Mouse (Mus musculus) Patski (cell line): Measurements from ENCODE around the gene Kdm4b. TPM values are rescaled to one million over a fixed set of nuclear protein-coding genes. Genes with fewer than 3 reads are reported as not detected.

Experiments
- ATAC-seq: fragments of 100-300 bp; one replicate; pipeline ENCODE4 v1.8.0; 2021
- CTCF ChIA-PET: fragments of 350-600 bp; sonication (Branson Sonifier 250); formaldehyde crosslinking; loops from one replicate; lab custom pipeline; 2022; ENCODE audit warnings: inconsistent platforms; lab: Charles Lee
- POLR2A ChIA-PET: fragments of 350-600 bp; sonication (Branson Sonifier 250); formaldehyde crosslinking; loops from one replicate; lab custom pipeline; 2022; ENCODE audit warnings: antibody characterized with exemption, inconsistent platforms; lab: Charles Lee
- DNase-seq: peaks from one replicate; pipeline ENCODE4 v3.0.0-alpha.2; 2011; ENCODE audit warnings: low read depth, low spot score
- H3K27me3 ChIP-seq: fragments of 371-371 bp; one replicate; pipeline ENCODE4 v1.5.1; 2021
- CTCF ChIP-seq: fragments of 100-300 bp; IDR thresholded peaks from one replicate; pipeline ENCODE4 v1.5.1; 2021
- in situ Hi-C: fragments of 300-500 bp; cut with MboI; formaldehyde crosslinking; loops from 3 replicates; pipeline ENCODE4 v1.11.1; 2018; ENCODE audit warnings: low pct_unique_long_range_greater_than_20kb, mixed read lengths
- polyA plus RNA-seq: library from polyadenylated mRNA; unstranded; gene quantifications from one replicate; pipeline ENCODE4 v1.2.3, GENCODE M21; 2021

Kdm4b gene
- polyA plus RNA-seq, 1 experiment from 2014 or later, result 29.1 TPM

DNA sequence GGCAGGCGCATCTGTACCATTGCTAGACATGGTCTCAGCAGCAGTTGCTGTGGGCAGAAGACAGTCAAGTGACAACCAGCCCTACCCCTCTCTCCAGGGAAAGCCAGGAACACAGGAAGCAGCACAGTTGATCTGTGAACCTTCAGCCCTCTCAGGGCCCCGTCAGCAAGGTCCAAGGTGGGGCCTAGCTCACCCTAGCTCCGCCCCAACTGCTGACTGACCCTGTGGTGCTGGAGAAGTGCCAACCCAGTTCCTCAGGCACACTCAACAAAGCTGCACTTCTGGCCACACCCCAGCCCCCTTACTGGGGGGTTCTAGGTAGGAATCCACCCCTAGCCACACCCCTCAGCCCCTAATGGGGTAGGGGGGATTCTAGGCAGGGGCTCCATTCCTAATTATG, 38.0 kb upstream of the Kdm4b start:
- in situ Hi-C loops, result no loop called here
- ChIA-PET CTCF (interaction anchor here (2.1 kb wide), 1 partner anchor 9 kb away, joined by 4 read pairs; no protein-coding TSS in a partner anchor), POLR2A (interaction anchor here (0.7 to 1.7 kb wide), 4 partner anchors 9 to 33 kb away, joined by 3 to 6 read pairs (median 4); no protein-coding TSS in a partner anchor)
- no peak for TF ChIP-seq CTCF
- DNase-seq (no peak), ATAC-seq (no peak)
- no peaks in the 10 kb centered on the region for H3K27me3 ChIP-seq

DNA sequence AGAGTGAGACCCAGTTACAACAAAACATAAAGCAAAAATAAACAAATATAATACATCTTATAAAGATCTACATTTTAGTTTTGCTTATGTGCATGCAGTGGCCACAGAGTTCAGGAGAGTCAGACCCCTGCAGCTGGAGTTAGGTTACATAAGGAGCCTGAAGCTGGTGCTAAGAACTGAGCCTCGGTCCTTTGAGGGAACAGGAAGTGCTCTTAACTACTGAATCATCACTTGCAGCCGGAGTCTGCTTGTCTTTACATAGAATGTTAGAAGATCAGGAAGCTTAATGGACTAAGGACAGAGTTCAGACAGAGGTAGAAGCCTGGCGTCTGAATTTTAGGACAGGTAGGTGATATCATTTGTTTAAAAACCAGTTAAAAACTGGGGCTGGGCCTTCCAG, 37.0 kb upstream of the Kdm4b start:
- in situ Hi-C loops, result no loop called here
- DNase-seq (no peak), ATAC-seq (no peak)
- H3K27me3 ChIP-seq, result no peaks in the 10 kb centered on the region
- ChIA-PET POLR2A (interaction anchor here (0.9 to 3.6 kb wide), 4 partner anchors 8 to 21 kb away, joined by 3 to 11 read pairs (median 6); no protein-coding TSS in a partner anchor), CTCF (interaction anchor here (2.1 kb wide), 1 partner anchor 10 kb away, joined by 4 read pairs; no protein-coding TSS in a partner anchor)
- TF ChIP-seq CTCF, result no peak

DNA sequence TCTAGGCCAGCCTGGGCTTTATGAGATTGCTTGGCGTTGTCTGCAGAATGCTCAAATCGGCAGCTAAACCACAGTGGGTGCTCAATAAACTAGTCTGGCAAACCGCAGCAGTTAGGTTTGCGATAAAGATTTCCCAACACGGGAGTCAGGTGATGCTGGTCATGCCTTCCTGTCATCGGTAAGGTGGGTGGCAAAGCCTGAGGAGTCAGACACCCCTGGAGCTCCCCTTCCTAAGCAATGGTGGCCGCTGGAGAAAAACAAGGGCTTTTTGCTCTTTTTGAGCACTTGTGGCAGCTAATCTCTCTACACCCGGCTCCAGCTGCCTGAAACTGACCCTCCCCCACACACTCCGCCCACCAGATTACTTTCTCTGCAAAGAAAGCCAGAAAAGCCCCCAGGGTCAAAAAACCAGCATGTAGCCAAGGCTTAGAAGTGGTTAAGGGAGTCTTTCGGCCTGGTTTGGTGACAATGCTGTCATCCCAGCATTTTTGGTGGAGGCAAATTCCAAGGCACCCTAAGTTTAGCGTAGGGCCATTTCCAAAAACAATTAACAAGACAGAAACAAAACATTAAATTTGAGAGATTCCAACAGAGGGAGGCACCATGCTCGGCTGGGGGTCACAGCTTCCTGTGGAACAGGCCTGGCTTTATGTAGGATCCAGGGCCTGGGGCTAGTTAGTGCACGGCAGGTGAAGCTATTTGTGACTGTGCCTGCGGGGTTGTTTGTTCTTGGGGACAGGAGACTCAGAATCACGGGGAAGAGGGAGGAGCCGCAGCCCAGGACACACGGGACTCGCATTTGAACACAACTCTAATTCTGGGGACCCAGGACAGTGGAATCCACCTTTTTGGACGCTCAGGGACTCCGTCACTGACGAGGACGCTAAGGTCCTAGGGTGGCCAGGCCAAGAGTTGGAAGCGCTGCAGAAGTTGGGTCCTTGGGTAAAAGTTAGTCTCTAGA, 36.2 kb upstream of the Kdm4b start:
- H3K27me3 ChIP-seq, result no peaks in the 10 kb centered on the region
- in situ Hi-C loops, result no loop called here
- ChIA-PET CTCF (interaction anchor here (1.0 to 2.1 kb wide), 4 partner anchors 11 to 19 kb away, joined by 3 to 6 read pairs (median 4); no protein-coding TSS in a partner anchor), POLR2A (interaction anchor here (0.9 to 3.6 kb wide), 4 partner anchors 9 to 22 kb away, joined by 3 to 11 read pairs (median 6); no protein-coding TSS in a partner anchor)
- no peak for DNase-seq
- no peak for TF ChIP-seq CTCF
- peak; percentile 24 for ATAC-seq

DNA sequence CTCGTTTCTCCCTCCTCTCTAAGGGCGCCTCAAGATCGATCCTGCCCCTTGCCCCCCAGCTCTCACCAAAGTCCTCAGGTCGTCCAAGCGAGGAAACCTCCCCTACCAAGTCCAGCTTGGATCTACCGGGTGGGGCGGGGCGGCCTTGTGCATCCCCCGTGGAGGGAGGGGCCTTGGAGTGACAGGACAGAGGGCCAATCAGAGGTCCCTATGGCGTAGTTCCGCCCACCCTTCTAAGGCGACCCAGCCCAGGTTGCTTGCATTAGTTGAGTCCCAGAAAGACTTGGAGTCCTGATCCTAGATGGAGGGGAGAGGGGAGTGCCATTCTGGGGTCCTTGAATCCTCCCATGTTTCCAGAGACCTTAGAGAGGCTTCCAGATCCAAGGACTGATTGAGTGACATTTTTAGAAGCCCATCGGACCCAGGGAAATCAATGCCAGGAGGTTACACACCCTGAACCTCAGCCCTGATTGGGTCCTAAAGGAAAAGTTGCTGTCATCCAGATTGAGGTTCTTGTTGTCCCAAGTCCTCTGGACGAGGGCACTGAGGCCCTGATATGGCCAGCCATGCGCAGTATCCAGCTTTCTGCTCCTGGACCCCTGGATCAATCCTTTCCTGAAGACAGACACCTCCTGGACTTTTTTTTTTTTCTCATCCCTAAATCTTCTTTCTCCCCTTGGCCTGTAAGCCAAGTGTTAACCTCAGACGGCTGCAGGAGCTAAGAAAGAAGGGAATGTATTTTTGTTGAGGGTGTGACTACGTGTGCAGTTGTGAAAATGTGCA, 35.3 kb upstream of the Kdm4b start:
- no peaks in the 10 kb centered on the region for H3K27me3 ChIP-seq
- ChIA-PET CTCF (interaction anchor here (0.8 to 4.3 kb wide), 15 partner anchors 10 to 63 kb away, joined by 3 to 18 read pairs (median 4); partner anchors contain the start of genes Arrdc5 and Uhrf1), POLR2A (interaction anchor here (0.7 to 3.6 kb wide), 8 partner anchors 10 to 245 kb away, joined by 3 to 11 read pairs (median 4); partner anchors contain the start of gene Arrdc5)
- ATAC-seq (peak; percentile 74), DNase-seq (no peak)
- TF ChIP-seq CTCF, result no peak
- in situ Hi-C loops, result no loop called here

DNA sequence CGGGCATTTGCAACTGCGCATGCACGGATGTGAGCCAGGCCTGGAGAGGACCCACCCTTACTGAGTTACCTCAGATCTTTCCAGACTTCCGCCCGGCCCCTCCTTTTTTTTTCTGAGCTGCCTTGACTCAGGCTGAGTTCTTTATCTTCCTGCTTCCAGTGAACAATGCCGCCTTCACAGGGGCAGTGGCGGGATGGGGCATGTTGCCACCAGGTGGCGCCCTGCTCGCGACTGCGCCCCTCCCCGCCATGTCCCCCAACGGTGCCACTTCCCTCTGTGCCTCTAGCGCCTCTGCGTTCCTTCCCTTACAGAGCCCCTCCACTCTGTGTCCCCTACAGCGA, 34.7 kb upstream of the Kdm4b start:
- in situ Hi-C loops, result no loop called here
- POLR2A ChIA-PET, result interaction anchor here (0.7 to 3.6 kb wide), 8 partner anchors 9 to 245 kb away, joined by 3 to 11 read pairs (median 4); partner anchors contain the start of genes Arrdc5 and Uhrf1

DNA sequence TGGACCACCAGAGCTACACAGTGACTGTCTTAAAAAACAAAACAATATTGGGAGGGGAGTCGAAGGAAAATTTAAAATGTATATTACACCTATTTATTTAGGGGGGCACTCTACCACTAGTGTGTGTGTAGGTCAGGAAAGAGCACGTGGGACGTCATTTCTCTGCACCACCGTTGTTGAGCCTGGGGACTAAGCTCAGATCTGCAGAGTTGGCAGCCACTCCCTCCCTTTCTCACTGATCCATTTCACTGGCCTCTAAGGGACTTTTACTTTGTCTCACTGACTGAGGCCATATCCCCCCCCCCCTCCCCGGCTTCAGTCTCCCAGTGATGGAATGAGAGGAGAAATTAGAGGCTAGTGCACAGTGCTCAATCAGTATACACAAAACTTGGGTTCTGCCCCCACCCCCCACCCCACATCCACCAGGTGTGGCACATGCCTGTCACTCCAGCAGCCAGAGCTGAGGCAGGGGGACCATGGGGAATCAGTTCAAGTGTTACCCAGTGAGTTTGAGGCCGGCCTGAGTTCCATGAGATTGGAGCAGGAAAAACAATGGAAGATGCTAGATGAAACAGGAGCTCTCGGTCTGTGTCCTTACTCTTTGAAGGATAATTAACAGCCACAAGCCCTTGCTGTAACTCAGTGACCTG, 33.9 kb upstream of the Kdm4b start:
- no peaks in the 10 kb centered on the region for H3K27me3 ChIP-seq
- ATAC-seq (no peak), DNase-seq (no peak)
- in situ Hi-C loops, result no loop called here
- POLR2A ChIA-PET, result interaction anchor here (0.7 to 3.6 kb wide), 5 partner anchors 8 to 60 kb away, joined by 3 to 11 read pairs (median 5); partner anchors contain the start of genes Arrdc5 and Uhrf1
- CTCF ChIA-PET, result interaction anchor here (0.7 to 4.3 kb wide), 11 partner anchors 13 to 62 kb away, joined by 3 to 18 read pairs (median 5); no protein-coding TSS in a partner anchor
- TF ChIP-seq CTCF, result no peak

More for the DNA sequence above, 34.7 kb upstream of the Kdm4b start:
- peak; percentile 89 for ATAC-seq
- CTCF ChIA-PET, result interaction anchor here (0.8 to 4.3 kb wide), 15 partner anchors 9 to 62 kb away, joined by 3 to 18 read pairs (median 4); partner anchors contain the start of genes Arrdc5 and Uhrf1
- no peaks in the 10 kb centered on the region for H3K27me3 ChIP-seq
- peak; percentile 99 for TF ChIP-seq CTCF
- DNase-seq, result no peak

DNA sequence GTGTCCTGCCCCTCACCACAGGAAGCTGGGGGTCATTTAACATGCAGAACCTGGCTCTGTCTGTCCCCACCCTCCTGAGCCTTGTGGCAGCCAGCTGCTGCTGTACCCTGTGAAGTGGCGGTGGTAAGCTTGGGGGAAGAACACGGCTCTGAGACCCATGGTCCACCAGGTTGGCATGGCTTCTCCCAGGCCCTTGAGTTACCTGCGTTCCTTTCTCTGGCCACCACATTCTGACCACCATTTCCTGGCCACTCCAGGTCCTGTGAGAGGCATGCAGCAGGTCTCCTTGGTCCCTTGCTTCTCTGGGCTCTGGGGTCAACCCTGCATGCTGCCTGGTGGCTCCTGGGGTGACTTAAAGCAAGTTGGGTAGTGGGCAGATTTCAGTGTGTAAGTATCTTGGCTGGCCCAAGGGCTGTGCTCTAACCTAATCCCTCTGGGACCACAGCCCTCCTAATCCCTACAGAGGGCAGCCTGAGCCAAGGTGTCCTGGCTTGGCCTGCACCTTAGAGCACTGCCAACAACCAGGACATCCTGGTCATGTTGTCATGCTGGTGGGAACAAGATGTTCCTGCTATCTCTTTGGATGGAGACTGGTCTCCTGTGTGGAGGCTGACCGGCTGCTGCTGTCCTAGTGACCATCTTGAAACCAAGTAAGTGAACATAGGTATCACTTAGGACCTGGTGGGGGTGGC, 33.2 kb upstream of the Kdm4b start, which contains the start of gene Plin3:
Plin3 (minus strand) TSS at position 343 of the 692 bp plus-strand sequence.
- in situ Hi-C loops, result no loop called here
- POLR2A ChIA-PET, result interaction anchor here (1.7 kb wide), 1 partner anchor 10 kb away, joined by 6 read pairs; the partner anchor contains the start of gene Uhrf1
- no peak for DNase-seq
- CTCF ChIA-PET, result interaction anchor here (1.1 to 4.3 kb wide), 3 partner anchors 14 to 57 kb away, joined by 4 to 18 read pairs (median 5); no protein-coding TSS in a partner anchor
- ATAC-seq, result no peak
- TF ChIP-seq CTCF, result no peak
- no peaks in the 10 kb centered on the region for H3K27me3 ChIP-seq

DNA sequence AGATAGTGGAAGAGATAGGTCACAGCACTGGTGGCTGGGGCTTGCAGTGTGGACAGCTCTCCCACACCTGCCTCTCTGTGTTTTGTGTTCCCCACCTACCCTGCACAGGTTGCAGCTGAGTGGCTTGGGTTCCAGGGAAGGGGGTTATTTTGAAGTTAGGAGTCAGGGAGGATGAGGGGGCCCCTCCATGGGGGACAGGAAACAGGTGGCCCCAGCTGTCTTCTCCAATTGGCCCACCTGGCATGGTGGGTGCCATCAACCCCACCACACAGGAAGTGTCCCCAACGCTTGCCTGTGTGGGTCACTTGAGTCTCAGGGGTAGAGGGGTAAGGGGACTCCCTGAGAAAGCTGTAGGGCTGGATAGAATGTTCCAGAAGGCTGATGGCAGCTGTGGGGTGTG, 32.6 kb upstream of the Kdm4b start:
- ChIA-PET POLR2A (no interaction called here), CTCF (interaction anchor here (1.0 to 4.3 kb wide), 4 partner anchors 14 to 57 kb away, joined by 3 to 18 read pairs (median 4); partner anchors contain the start of gene Kdm4b)
- ATAC-seq (no peak), DNase-seq (no peak)
- in situ Hi-C loops, result no loop called here
- no peaks in the 10 kb centered on the region for H3K27me3 ChIP-seq
- TF ChIP-seq CTCF, result no peak

DNA sequence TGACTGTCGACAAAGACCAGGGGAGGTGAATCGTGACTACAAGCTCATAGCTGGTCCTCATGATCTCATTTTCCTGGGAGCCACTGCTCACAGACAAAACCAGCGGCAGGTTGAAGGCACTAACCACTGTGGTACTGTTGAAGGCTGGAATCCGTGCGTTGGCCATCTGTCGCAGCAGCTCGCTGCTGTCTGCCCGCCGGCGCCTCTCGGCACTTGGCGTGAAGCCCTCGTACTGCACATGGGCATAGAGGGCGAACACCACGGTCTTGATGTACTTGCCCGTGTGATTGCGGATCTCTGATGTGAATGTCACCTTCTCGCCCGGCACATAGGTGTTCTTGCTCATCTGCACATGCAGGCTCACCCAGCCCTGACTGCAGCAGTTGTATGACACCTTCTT, 31.6 kb upstream of the Kdm4b start:
- in situ Hi-C loops, result no loop called here
- CTCF ChIA-PET, result interaction anchor here (1.0 to 4.3 kb wide), 3 partner anchors 20 to 56 kb away, joined by 3 to 18 read pairs (median 3); partner anchors contain the start of gene Kdm4b
- POLR2A ChIA-PET, result no interaction called here
- ATAC-seq (no peak), DNase-seq (no peak)
- no peak for TF ChIP-seq CTCF
- H3K27me3 ChIP-seq, result no peaks in the 10 kb centered on the region
